Mouse (Mus musculus): ENCODE measurements around the gene Bglap3.

GRCm38 (mm10) chr3:88335436-88336053 lies 37.0 kb downstream of the Bglap3 start:
- TF ChIP-seq CTCF (IDR thresholded peaks at IDR 0.05; ENCODE audit: extremely low read depth, insufficient read depth, low read length): no peak
- no peak for TF ChIP-seq POLR2A (IDR thresholded peaks at IDR 0.05; ENCODE audit: extremely low read depth, insufficient read depth, low read length)
